Mouse (Mus musculus) olfactory bulb, adult 2 months (tissue): ENCODE results near the gene Col27a1.

Experiments used
- CTCF ChIP-seq: fragments of 200-500 bp; IDR thresholded peaks from 2 replicates; pipeline ENCODE4 v1.5.1; 2012; ENCODE audit warnings: low read depth, mild to moderate bottlenecking, low read length, moderate library complexity; ENCODE audit not compliant: insufficient read depth
- POLR2A ChIP-seq: fragments of 200-500 bp; IDR thresholded peaks from 2 replicates; pipeline ENCODE4 v1.6.1; 2012; ENCODE audit warnings: mild to moderate bottlenecking, low read depth, low read length, moderate library complexity; ENCODE audit not compliant: insufficient read depth

DNA sequence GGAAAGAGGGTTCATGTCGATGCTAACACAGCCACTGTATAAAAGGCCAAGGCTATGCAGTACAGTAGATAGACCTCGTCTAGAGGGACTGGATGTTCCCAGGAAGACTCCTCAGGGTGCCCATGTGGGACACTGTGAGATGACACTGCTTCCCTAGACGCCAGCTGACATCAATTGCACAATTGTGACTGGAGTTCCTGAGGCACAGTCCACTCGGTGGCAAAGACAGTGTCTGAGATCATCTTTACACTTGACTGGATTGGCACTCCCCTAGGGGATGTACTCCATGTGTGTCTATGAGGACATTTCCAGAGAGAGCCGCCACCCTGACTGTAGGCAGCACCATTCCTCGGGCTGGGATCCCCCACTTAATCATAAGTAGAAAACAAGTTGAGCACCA, 134.7 kb downstream of the Col27a1 start:
- TF ChIP-seq CTCF: no peak
- TF ChIP-seq POLR2A: no peak
